Mouse (Mus musculus) heart, embryonic 16.5 days (tissue): ENCODE measurements around the gene Kpna6. TPM values are rescaled to one million over a fixed set of nuclear protein-coding genes. Genes with fewer than 3 reads are reported as not detected.

Experiments used
- microRNA-seq: library from miRNA; unstranded; fragments of <30 nt; microRNA quantifications from one replicate; pipeline ENCODE4, GENCODE M21; 2017
- polyA plus RNA-seq: library from polyadenylated mRNA; unstranded; fragments of >200 nt; fragmentation: Nextera tagmentation; extraction: Ambion mirVana; gene quantifications from 2 replicates; pipeline ENCODE4 v1.2.1, GENCODE M21; 2015

The Kpna6 gene
- polyA plus RNA-seq, 1 experiment from 2014 or later: 18.0 TPM

Small RNA genes lying within 50 kb of the gene (microRNA-seq; reads per million reads assigned to microRNA genes)
- gene Mir7016: 1.6 reads per million

Other genes with a start within 250 kb of the Kpna6 start
- gene Zbtb8b, start 231.9 kb downstream of the Kpna6 start, polyA plus RNA-seq: 6.3 and 7.2 TPM in 2 replicates
- 25.0 and 26.2 TPM in 2 replicates for gene Bsdc1, start 211.2 kb downstream of the Kpna6 start, polyA plus RNA-seq
- gene Tssk3, start 181.7 kb downstream of the Kpna6 start, polyA plus RNA-seq: not detected in 2 replicates
- gene Fam229a, start 181.6 kb downstream of the Kpna6 start, polyA plus RNA-seq: not detected in 2 replicates
- gene Marcksl1, start 159.2 kb downstream of the Kpna6 start, polyA plus RNA-seq: 262 and 287 TPM in 2 replicates
- gene Hdac1, start 130.1 kb downstream of the Kpna6 start, polyA plus RNA-seq: 123 and 139 TPM in 2 replicates
- 45.9 and 121 TPM in 2 replicates for gene Lck, start 99.1 kb downstream of the Kpna6 start, polyA plus RNA-seq
- 5.1 and 5.7 TPM in 2 replicates for gene Fam167b, start 94.2 kb downstream of the Kpna6 start, polyA plus RNA-seq
- gene Eif3i, start 72.1 kb downstream of the Kpna6 start, polyA plus RNA-seq: 178 and 180 TPM in 2 replicates
- gene Tmem234, start 72.1 kb downstream of the Kpna6 start, polyA plus RNA-seq: 148 and 152 TPM in 2 replicates
- 1.8 and 2.7 TPM in 2 replicates for gene Dcdc2b, start 58.5 kb downstream of the Kpna6 start, polyA plus RNA-seq
- 22.7 and 22.9 TPM in 2 replicates for gene Iqcc, start 53.7 kb downstream of the Kpna6 start, polyA plus RNA-seq
- 50.9 and 55.0 TPM in 2 replicates for gene Ccdc28b, start 48.8 kb downstream of the Kpna6 start, polyA plus RNA-seq
- 47.0 and 48.9 TPM in 2 replicates for gene Txlna, start 31.7 kb downstream of the Kpna6 start, polyA plus RNA-seq
- 6.2 and 6.6 TPM in 2 replicates for gene Tmem39b, start 24.1 kb upstream of the Kpna6 start, polyA plus RNA-seq
- 63.4 and 65.8 TPM in 2 replicates for gene Khdrbs1, start 69.5 kb upstream of the Kpna6 start, polyA plus RNA-seq
- gene Ptp4a2, start 138.5 kb upstream of the Kpna6 start, polyA plus RNA-seq: 352 and 364 TPM in 2 replicates